Mouse (Mus musculus) CH12.LX (cell line): ENCODE measurements around the gene Gstm5.

ENCODE experiments used
- CTCF ChIP-seq, 2 experiments: IDR thresholded peaks in 1 of 2; conservative IDR thresholded peaks in 1 of 2; 2 replicates each; pipeline ENCODE4 v1.5.1; 2011 to 2012; ENCODE audit warnings: low read depth in 2 of 2, low read length in 2 of 2, improper control_type of control experiment in 1 of 2, inconsistent platforms in 1 of 2, mild to moderate bottlenecking in 1 of 2, moderate library complexity in 1 of 2
- ELF1 ChIP-seq: IDR thresholded peaks from 2 replicates; pipeline ENCODE4 v1.6.1; 2014; ENCODE audit warnings: low read depth, mild to moderate bottlenecking, inconsistent platforms, low read length, improper control_type of control experiment
- EP300 ChIP-seq: IDR thresholded peaks from 2 replicates; pipeline ENCODE4 v1.6.1; 2011; ENCODE audit warnings: low read length, improper control_type of control experiment
- GABPA ChIP-seq: IDR thresholded peaks from 2 replicates; pipeline ENCODE4 v1.6.1; 2012; ENCODE audit warnings: low read depth, low read length, improper control_type of control experiment, inconsistent platforms; ENCODE audit not compliant: insufficient replicate concordance
- HCFC1 ChIP-seq: IDR thresholded peaks from 2 replicates; pipeline ENCODE4 v1.6.1; 2012; ENCODE audit warnings: low read depth, mild to moderate bottlenecking, inconsistent platforms, low read length, improper control_type of control experiment
- JUN ChIP-seq: IDR thresholded peaks from 2 replicates; pipeline ENCODE4 v1.6.1; 2011; ENCODE audit warnings: low read depth, mild to moderate bottlenecking, low read length, improper control_type of control experiment, moderate library complexity; ENCODE audit not compliant: insufficient read depth
- KAT2A ChIP-seq: IDR thresholded peaks from 2 replicates; pipeline ENCODE4 v1.6.1; 2012; ENCODE audit warnings: low read length, improper control_type of control experiment, inconsistent platforms; ENCODE audit not compliant: insufficient replicate concordance
- MAFK ChIP-seq: IDR thresholded peaks from 2 replicates; pipeline ENCODE4 v1.6.1; 2011; ENCODE audit warnings: low read length, improper control_type of control experiment; ENCODE audit not compliant: insufficient replicate concordance
- MAX ChIP-seq: IDR thresholded peaks from 2 replicates; pipeline ENCODE4 v1.6.1; 2011; ENCODE audit warnings: low read length, improper control_type of control experiment
- POLR2AphosphoS2 ChIP-seq: IDR thresholded peaks from 2 replicates; pipeline ENCODE4 v1.6.1; 2011; ENCODE audit warnings: low read depth, low read length, improper control_type of control experiment
- RAD21 ChIP-seq: IDR thresholded peaks from 2 replicates; pipeline ENCODE4 v1.6.1; 2011; ENCODE audit warnings: low read depth, mild to moderate bottlenecking, low read length, improper control_type of control experiment, moderate library complexity
- TBP ChIP-seq: conservative IDR thresholded peaks from 2 replicates; pipeline ENCODE4 v1.6.1; 2011; ENCODE audit warnings: low read depth, low read length, improper control_type of control experiment
- TCF12 ChIP-seq: IDR thresholded peaks from 2 replicates; pipeline ENCODE4 v1.6.1; 2014; ENCODE audit warnings: low read depth, mild to moderate bottlenecking, inconsistent platforms, low read length, improper control_type of control experiment
- ZKSCAN1 ChIP-seq: IDR thresholded peaks from 2 replicates; pipeline ENCODE4 v1.6.1; 2012; ENCODE audit warnings: low read depth, inconsistent platforms, low read length, improper control_type of control experiment, borderline replicate concordance

GRCm38 (mm10) chr3:107898691-107899090 is 3.1 kb downstream of the Gstm5 start:
- no peak for TF ChIP-seq CTCF (conservative IDR thresholded peaks at IDR 0.05 in 1 of 2, IDR thresholded peaks at IDR 0.05 in 1 of 2; ENCODE audit: low read depth in 2 of 2, low read length in 2 of 2)
- no peak for TF ChIP-seq GABPA
- TF ChIP-seq MAFK, result no peak
- TF ChIP-seq POLR2AphosphoS2, result no peak
- TF ChIP-seq MAX, result no peak
- TF ChIP-seq ELF1, result no peak
- no peak for TF ChIP-seq TCF12
- no peak for TF ChIP-seq JUN
- TF ChIP-seq ZKSCAN1, result no peak
- TF ChIP-seq TBP, result no peak
- TF ChIP-seq KAT2A, result no peak
- TF ChIP-seq RAD21, result no peak
- TF ChIP-seq EP300, result no peak
- TF ChIP-seq HCFC1, result no peak
